Mouse (Mus musculus) stomach, embryonic 15.5 days (tissue): ENCODE measurements around the gene Cacnb4. TPM values are rescaled to one million over a fixed set of nuclear protein-coding genes. Genes with fewer than 3 reads are reported as not detected.

Experiments used
- ATAC-seq: fragments of 200-750 bp; cut with Nextera tagmentation; 2 replicates; pipeline ENCODE4 v1.8.0; 2017; ENCODE audit warnings: low read depth, moderate number of reproducible peaks, moderate TSS enrichment; ENCODE audit not compliant: insufficient read depth, low FRiP score
- H3K27ac ChIP-seq: fragments of 300-500 bp; sonication (generic); 2 replicates; pipeline ENCODE4 v1.5.1; 2015; ENCODE audit warnings: mild to moderate bottlenecking, inconsistent platforms
- H3K27me3 ChIP-seq: fragments of 300-500 bp; sonication (generic); replicated peaks from 2 replicates; pipeline ENCODE4 v1.6.1; 2015; ENCODE audit warnings: inconsistent platforms
- H3K36me3 ChIP-seq: fragments of 300-500 bp; sonication (generic); 2 replicates; pipeline ENCODE4 v1.6.1; 2015; ENCODE audit warnings: inconsistent platforms
- H3K4me1 ChIP-seq: fragments of 300-500 bp; sonication (generic); 2 replicates; pipeline ENCODE4 v1.6.1; 2015; ENCODE audit warnings: inconsistent platforms
- H3K4me2 ChIP-seq: fragments of 300-500 bp; sonication (generic); 2 replicates; pipeline ENCODE4 v1.6.1; 2015; ENCODE audit warnings: mild to moderate bottlenecking, inconsistent platforms
- H3K4me3 ChIP-seq: fragments of 300-500 bp; sonication (generic); replicated peaks from 2 replicates; pipeline ENCODE4 v1.5.1; 2015; ENCODE audit warnings: inconsistent platforms
- H3K9ac ChIP-seq: fragments of 300-500 bp; sonication (generic); 2 replicates; pipeline ENCODE4 v1.6.1; 2015; ENCODE audit warnings: inconsistent platforms
- H3K9me3 ChIP-seq: fragments of 300-500 bp; sonication (generic); 2 replicates; pipeline ENCODE4 v1.6.1; 2016; ENCODE audit warnings: inconsistent platforms
- WGBS: fragments of 180-500 bp; shearing (Covaris S2); methylation state at CpG from one replicate; pipeline ENCODE4 v1.1.7; 2015; 5-methylcytosine and 5-hydroxymethylcytosine counted together
- polyA plus RNA-seq: library from polyadenylated mRNA; unstranded; fragments of >200 nt; fragmentation: Nextera tagmentation; extraction: Ambion mirVana; gene quantifications from 2 replicates; pipeline ENCODE4 v1.2.1, GENCODE M21; 2015

Gene Cacnb4
- polyA plus RNA-seq, 1 experiment from 2014 or later, result 1.7 TPM

DNA sequence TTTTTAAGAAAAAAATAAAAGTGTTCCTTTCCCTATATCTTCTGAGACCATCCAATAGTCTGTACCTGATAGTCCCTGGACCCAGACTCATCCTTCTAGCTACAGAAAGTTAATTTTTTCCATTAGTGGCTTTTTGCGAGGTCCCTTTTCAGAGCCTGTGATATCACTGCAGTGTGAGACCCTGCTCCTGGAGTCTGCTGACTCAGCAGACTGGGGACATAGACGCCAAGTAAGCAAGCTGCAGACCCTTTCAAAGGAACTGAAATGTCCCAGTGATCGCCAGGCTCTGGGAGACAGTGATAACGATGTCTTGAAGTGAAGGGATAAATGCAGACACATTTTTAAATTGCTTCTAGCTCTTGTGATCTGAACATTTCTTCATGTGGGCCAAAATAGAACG is 230.0 kb downstream of the Cacnb4 start:
- 65% methylated on average over 5 of the region's 5 CpGs for WGBS

DNA sequence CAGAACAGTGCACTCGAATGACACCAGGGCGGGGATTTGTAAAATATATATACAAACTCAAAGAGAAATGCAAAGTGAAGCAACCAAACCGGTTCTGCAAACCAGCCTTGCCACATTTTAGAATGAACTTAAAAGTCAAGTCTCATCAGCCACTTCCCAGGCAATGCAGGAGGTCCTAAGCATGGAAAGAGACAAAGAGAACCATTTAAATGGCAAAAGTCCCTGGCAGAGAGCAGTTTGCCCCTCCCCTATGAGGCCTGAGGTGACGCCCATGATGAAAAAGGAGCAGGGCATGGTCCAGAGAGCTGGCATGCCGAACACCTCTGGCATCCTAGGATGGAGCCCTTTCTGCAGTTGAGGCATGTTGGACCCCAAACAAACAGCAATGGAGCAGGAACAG is 234.5 kb downstream of the Cacnb4 start:
- Histone ChIP-seq H3K4me3 (no peak overlapping the region), H3K9me3 (no peaks in the 10 kb centered on the region), H3K4me1 (0 out of 2 replicates have a peak, but pooled peaks cover 4% of the 10 kb centered on the region), H3K27me3 (no peaks in the 10 kb centered on the region), H3K9ac (no peak overlapping the region), H3K4me2 (no peak overlapping the region), H3K36me3 (no peaks in the 10 kb centered on the region), H3K27ac (0 out of 2 replicates have a peak overlapping the region, but pooled peaks have one; percentile 6)
- 31% methylated on average over 5 of the region's 5 CpGs for WGBS
- peak; percentile 35; the same call in 1 of the 2 replicates for ATAC-seq

More for the DNA sequence above, 230.0 kb downstream of the Cacnb4 start:
- ATAC-seq, result no peak
- H3K4me1 ChIP-seq, result 0 out of 2 replicates have a peak, but pooled peaks cover 4% of the 10 kb centered on the region
- no peaks in the 10 kb centered on the region for H3K27me3 ChIP-seq
- no peaks in the 10 kb centered on the region for H3K36me3 ChIP-seq
- no peak overlapping the region for H3K27ac ChIP-seq
- H3K9me3 ChIP-seq, result no peaks in the 10 kb centered on the region
- no peak overlapping the region for H3K4me2 ChIP-seq
- no peak overlapping the region for H3K4me3 ChIP-seq
- no peak overlapping the region for H3K9ac ChIP-seq

DNA sequence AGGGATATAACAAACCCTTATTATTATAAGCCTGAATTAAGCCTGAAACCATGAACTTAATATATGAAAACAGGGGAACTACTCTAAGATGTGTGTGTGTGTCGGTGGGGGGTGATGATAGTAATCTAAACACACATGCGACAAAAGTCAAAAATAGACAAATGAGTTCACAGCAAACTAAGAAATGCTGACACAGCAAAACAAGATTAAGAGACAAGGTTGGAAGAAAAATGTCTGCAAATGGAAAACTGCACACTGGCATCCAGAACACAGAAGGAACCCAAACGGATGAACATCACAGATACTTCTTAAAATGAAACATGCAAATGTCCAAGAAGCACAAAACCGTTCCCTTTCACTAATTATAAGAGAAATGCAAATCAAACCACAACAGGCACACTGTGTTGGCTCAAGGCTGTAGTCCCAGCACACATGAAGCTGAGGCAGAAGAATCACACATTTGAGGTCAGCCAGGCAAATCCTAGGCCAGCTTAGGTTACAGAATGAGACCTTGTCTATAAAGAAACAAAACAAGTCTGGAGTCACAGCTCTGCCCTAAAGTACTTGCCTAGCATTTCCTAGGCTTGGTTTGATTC is 236.1 kb downstream of the Cacnb4 start:
- Histone ChIP-seq H3K9ac (no peak overlapping the region), H3K4me2 (no peak overlapping the region), H3K27me3 (no peaks in the 10 kb centered on the region), H3K9me3 (no peaks in the 10 kb centered on the region), H3K4me1 (0 out of 2 replicates have a peak, but pooled peaks cover 4% of the 10 kb centered on the region), H3K36me3 (no peaks in the 10 kb centered on the region), H3K4me3 (no peak overlapping the region), H3K27ac (no peak overlapping the region)
- 76% methylated on average over 4 of the region's 4 CpGs for WGBS
- no peak for ATAC-seq

DNA sequence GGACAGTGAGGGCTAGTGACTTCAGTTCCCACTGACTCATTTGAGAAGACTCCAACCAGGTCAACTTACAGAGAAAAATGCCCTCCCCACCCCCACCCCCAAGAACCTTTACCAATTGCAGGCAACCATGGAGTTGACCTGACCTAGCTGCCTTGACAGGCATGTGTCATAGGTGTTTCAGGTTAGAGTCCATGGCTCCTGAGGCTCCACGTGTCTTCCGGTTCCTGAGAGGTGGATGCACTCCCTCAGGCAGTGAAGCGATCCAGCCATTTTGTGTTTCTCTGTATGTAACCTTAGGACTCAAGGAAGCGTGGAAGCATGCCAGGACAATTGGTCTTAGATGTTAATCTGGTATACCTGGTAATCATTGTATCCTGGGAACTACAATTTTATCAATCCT is 238.2 kb downstream of the Cacnb4 start:
- Histone ChIP-seq H3K9ac (no peak overlapping the region), H3K27me3 (no peaks in the 10 kb centered on the region), H3K9me3 (no peaks in the 10 kb centered on the region), H3K4me1 (0 out of 2 replicates have a peak, but pooled peaks cover 4% of the 10 kb centered on the region), H3K27ac (no peak overlapping the region), H3K4me3 (no peak overlapping the region), H3K36me3 (no peaks in the 10 kb centered on the region), H3K4me2 (no peak overlapping the region)
- 91% methylated on average over 4 of the region's 4 CpGs for WGBS
- ATAC-seq, result no peak

DNA sequence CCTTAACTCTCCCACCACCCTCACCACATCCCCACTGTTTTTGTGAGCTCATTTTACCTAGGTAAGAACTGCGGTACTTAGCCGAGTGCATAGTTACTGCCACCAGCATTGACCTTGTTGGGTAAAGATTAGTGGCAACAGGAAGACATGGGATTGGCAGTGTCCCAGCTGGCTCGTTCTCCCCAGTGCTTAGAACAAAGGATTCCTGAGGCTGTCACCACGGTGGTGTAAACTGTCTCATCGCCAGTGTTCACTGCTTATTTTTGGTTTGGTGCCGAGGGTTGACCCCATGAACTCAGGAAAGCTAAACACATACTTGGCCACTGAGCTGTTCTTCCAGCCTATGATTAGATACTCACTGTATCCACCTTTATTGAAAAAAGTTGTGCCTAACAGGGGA is 238.6 kb downstream of the Cacnb4 start:
- no peaks in the 10 kb centered on the region for H3K36me3 ChIP-seq
- no peak overlapping the region for H3K4me3 ChIP-seq
- H3K27me3 ChIP-seq, result no peaks in the 10 kb centered on the region
- WGBS, result 39% methylated on average over 6 of the region's 6 CpGs
- 0 out of 2 replicates have a peak, but pooled peaks cover 4% of the 10 kb centered on the region for H3K4me1 ChIP-seq
- peak; percentile 22; the same call in 1 of the 2 replicates for ATAC-seq
- no peaks in the 10 kb centered on the region for H3K9me3 ChIP-seq
- H3K4me2 ChIP-seq, result no peak overlapping the region
- no peak overlapping the region for H3K9ac ChIP-seq
- H3K27ac ChIP-seq, result no peak overlapping the region

DNA sequence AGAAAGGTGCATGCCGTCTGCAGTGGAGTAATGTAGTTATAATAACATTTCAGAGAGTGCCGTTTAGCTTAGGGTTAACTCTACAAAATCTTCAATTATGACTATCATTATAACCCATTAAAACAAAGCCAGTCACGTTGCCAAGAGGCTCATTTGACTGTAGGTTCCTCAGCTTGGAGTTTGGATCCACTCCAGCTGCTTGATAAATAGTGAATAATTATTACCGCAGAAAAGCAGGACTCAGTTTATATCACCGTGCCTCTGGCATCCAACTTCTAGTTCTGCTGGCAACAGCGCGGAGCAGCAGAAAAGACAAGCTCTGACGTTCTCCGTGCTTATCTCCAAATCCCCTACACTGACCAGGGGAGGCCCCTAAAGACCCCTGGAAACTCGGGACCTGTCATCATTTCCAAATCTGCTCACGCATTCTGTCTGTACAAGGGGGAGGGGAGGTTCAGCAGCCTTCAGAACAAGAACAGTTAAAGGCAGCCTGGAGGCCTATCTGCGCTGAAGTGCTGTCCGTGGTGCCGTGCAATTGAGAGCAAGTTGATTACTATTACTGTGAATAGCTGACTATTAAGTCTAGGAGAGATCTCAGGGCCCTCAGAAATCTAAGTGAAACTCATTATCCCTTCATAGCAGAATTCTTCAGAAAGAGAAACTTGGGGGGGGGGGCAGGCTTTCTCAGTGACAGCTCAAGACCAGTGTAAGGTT is 240.6 kb downstream of the Cacnb4 start:
- peak overlapping the region; percentile 10; the same call in 1 of the 2 replicates for H3K4me2 ChIP-seq
- WGBS, result 49% methylated on average over 14 of the region's 14 CpGs
- H3K27ac ChIP-seq, result no peak overlapping the region
- H3K9ac ChIP-seq, result no peak overlapping the region
- no peak overlapping the region for H3K4me3 ChIP-seq
- no peaks in the 10 kb centered on the region for H3K36me3 ChIP-seq
- H3K27me3 ChIP-seq, result no peaks in the 10 kb centered on the region
- no peak for ATAC-seq
- H3K4me1 ChIP-seq, result no peaks in the 10 kb centered on the region
- no peaks in the 10 kb centered on the region for H3K9me3 ChIP-seq

DNA sequence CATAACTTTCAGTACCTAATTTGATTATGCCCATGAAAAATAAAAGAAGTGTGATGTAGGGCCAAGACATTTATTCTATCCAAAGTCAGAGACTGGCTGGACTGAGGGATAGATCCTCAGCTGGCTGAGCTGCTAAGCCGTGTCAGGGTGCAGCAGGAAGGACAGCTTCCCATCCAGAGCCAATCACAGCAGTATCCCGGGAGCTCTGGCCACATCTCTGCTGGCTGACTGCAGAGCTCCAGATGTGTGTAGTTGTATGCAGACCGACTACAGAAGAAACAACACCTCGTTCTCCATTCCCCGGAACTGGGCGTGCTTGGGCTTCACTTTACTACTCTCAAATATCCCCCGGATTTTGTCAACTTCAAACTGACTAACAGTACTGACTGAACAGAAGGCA is 243.3 kb downstream of the Cacnb4 start:
- Histone ChIP-seq H3K27me3 (no peaks in the 10 kb centered on the region), H3K4me3 (no peak overlapping the region), H3K9me3 (no peaks in the 10 kb centered on the region), H3K9ac (no peak overlapping the region), H3K36me3 (no peaks in the 10 kb centered on the region), H3K4me2 (no peak overlapping the region), H3K27ac (no peak overlapping the region), H3K4me1 (no peaks in the 10 kb centered on the region)
- no peak for ATAC-seq
- WGBS, result 46% methylated on average over 7 of the region's 7 CpGs

DNA sequence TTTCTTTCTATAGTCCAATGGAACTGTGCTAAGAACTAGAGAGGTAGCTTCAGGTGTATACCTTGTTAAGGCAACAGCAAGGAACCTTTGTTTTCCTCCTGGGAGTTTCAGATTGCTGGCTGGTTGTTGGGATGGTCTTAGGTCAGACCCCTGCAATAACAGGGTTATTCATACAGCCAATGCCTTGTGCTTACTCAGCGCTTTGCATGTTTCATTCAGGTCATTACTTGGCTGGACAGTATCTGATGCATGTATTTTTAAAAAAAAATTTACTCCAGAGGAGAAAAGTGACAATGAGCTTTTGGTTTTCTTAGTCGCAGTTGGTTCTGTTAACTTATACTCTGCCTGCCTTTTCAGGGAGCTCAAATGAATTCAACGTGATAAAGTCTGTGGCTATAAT is 249.2 kb downstream of the Cacnb4 start:
- H3K9me3 ChIP-seq, result no peaks in the 10 kb centered on the region
- no peak overlapping the region for H3K4me3 ChIP-seq
- H3K4me2 ChIP-seq, result no peak overlapping the region
- no peak overlapping the region for H3K27ac ChIP-seq
- H3K9ac ChIP-seq, result no peak overlapping the region
- no peak for ATAC-seq
- peaks cover 9% of the 10 kb centered on the region; the same call in 1 of the 2 replicates for H3K4me1 ChIP-seq
- WGBS, result 78% methylated on average over 3 of the region's 3 CpGs
- no peaks in the 10 kb centered on the region for H3K36me3 ChIP-seq
- H3K27me3 ChIP-seq, result no peaks in the 10 kb centered on the region

DNA sequence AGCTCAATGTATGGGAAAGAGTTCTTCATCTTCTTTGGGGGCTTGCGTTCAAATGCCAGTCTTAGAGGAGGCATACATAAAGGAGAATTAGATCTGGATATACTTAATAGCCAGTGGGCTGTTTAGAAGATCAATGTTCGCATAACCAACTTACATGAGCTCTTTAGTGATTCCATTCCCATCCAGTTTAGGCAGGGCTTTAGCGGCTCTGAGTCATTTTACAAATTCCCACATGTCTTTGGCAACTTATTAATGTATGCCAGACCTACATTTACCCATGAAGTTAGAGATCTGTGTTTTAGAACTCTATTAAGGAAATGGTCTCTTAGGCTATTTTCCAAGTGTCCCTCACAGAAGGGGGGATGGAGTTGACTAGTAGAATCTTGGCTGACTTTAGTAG is 250.6 kb downstream of the Cacnb4 start:
- Histone ChIP-seq H3K27me3 (no peaks in the 10 kb centered on the region), H3K4me3 (peak overlapping the region; percentile 96; the same call in 1 of the 2 replicates), H3K36me3 (no peaks in the 10 kb centered on the region), H3K9me3 (no peaks in the 10 kb centered on the region), H3K9ac (no peak overlapping the region), H3K27ac (no peak overlapping the region), H3K4me1 (peaks cover 15% of the 10 kb centered on the region; the same call in 1 of the 2 replicates), H3K4me2 (no peak overlapping the region)
- WGBS, result 79% methylated on average over 3 of the region's 3 CpGs
- ATAC-seq, result no peak

DNA sequence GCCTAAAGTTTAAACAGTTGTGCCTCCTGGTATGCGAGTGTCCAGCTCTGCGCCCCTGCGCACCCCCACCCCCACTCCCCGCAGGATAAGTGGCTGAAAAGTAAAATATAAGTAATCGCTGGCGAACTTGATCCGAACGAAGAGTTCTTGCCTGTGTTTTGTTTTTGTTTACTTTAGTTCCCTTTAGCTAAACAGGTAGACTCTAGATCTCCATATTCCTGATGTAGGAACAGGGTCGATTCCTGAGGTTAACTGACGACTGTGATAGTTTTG is 251.2 kb downstream of the Cacnb4 start:
- no peak for ATAC-seq

DNA sequence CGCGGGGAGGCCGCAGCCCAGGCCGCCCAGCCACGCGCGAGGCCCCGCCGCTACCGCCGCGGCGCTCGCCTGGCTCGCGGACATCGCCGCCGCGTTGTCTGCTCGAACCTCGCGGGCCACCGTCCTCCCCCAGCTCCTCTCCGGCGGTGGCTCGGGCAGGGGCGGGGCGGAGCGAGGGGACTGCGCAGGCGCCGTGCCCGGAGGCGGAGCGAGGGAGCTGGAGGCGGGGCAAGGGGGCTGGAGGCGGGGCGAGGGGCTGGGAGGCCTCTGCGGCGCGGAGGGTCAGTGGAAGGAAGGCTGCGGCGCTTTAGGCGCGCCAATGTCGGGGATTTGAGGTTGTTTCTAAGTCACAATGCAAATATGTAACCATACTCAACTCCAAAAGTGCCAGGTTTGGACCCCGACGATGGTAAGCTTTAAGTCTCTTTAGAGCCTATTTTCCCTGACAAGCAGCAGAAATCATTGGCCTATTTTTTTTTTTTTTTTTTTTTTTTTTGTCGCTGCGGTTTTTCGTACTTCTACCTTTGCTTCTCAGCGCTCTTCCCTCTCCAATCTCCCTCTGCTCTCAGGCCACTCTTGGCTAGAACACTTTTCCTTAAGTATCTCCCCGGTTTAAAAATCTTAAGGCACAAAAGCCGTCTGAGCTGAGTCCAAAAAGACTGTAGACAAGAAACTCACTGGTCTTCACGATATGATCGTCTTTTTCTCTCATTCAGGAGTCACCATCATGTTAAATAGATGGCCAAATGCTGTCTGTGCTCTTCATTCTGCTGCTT is 251.7 kb downstream of the Cacnb4 start, which contains the start of gene Arl5a:
Gene Arl5a (minus strand): TSS at position 155 of the 776 bp plus-strand sequence.
- H3K4me3 ChIP-seq, result peak within 1 kb of the TSS; percentile 96
- ATAC-seq, result peak; percentile 95
- WGBS, result under 1% methylated on average over 55 of the region's 57 CpGs
- H3K36me3 ChIP-seq, result no peaks in the 10 kb centered on the region
- H3K4me2 ChIP-seq, result peak within 1 kb of the TSS; percentile 74
- peak within 1 kb of the TSS; percentile 85 for H3K27ac ChIP-seq
- peaks cover 17% of the 10 kb centered on the region; the same call in 1 of the 2 replicates for H3K4me1 ChIP-seq
- no peaks in the 10 kb centered on the region for H3K27me3 ChIP-seq
- no peaks in the 10 kb centered on the region for H3K9me3 ChIP-seq
- peak within 1 kb of the TSS; percentile 95 for H3K9ac ChIP-seq

More for the DNA sequence above, 251.2 kb downstream of the Cacnb4 start:
- H3K4me1 ChIP-seq, result peaks cover 17% of the 10 kb centered on the region; the same call in 1 of the 2 replicates
- H3K4me2 ChIP-seq, result peak overlapping the region; percentile 74
- H3K27me3 ChIP-seq, result no peaks in the 10 kb centered on the region
- no peaks in the 10 kb centered on the region for H3K36me3 ChIP-seq
- peak overlapping the region; percentile 96 for H3K4me3 ChIP-seq
- peak overlapping the region; percentile 39; the same call in 1 of the 2 replicates for H3K9ac ChIP-seq
- H3K9me3 ChIP-seq, result no peaks in the 10 kb centered on the region
- H3K27ac ChIP-seq, result peak overlapping the region; percentile 80
- 10% methylated on average over 10 of the region's 10 CpGs for WGBS
